Mouse (Mus musculus) intestine, embryonic 14.5 days (tissue): ENCODE results near the gene Strbp. TPM values are rescaled to one million over a fixed set of nuclear protein-coding genes. Genes with fewer than 3 reads are reported as not detected.
A peak's percentile ranks its signal among the peaks of the same experiment; 100 is the strongest.

ENCODE experiments used
- ATAC-seq: fragments of 200-750 bp; cut with Nextera tagmentation; replicated peaks from 2 replicates; pipeline ENCODE4 v1.8.0; 2017; ENCODE audit warnings: low read depth, moderate number of reproducible peaks, moderate TSS enrichment, moderate library complexity; ENCODE audit not compliant: low FRiP score, low TSS enrichment
- DNase-seq: peaks from one replicate; pipeline ENCODE4 v3.0.0-alpha.2; 2018; ENCODE audit warnings: low spot score
- H3K27ac ChIP-seq: fragments of 300-500 bp; sonication (generic); 2 replicates; pipeline ENCODE4 v1.5.1; 2014; ENCODE audit warnings: low read depth, mild to moderate bottlenecking, control low read depth
- H3K27me3 ChIP-seq: fragments of 300-500 bp; sonication (generic); replicated peaks from 2 replicates; pipeline ENCODE4 v1.6.1; 2014; ENCODE audit warnings: low read length, control low read depth; ENCODE audit not compliant: control insufficient read depth, insufficient read depth
- H3K36me3 ChIP-seq: fragments of 300-500 bp; sonication (generic); 2 replicates; pipeline ENCODE4 v1.6.1; 2014; ENCODE audit warnings: low read length, control low read depth; ENCODE audit not compliant: control insufficient read depth, insufficient read depth
- H3K4me1 ChIP-seq: fragments of 300-500 bp; sonication (generic); replicated peaks from 2 replicates; pipeline ENCODE4 v1.6.1; 2014; ENCODE audit warnings: low read length, control low read depth, mixed read lengths; ENCODE audit not compliant: control insufficient read depth, insufficient read depth
- H3K4me2 ChIP-seq: fragments of 300-500 bp; sonication (generic); 2 replicates; pipeline ENCODE4 v1.6.1; 2014; ENCODE audit warnings: low read length
- H3K4me3 ChIP-seq: fragments of 300-500 bp; sonication (generic); 2 replicates; pipeline ENCODE4 v1.5.1; 2014; ENCODE audit warnings: low read depth, low read length, control low read depth, mixed read lengths
- H3K9ac ChIP-seq: fragments of 300-500 bp; sonication (generic); 2 replicates; pipeline ENCODE4 v1.6.1; 2014; ENCODE audit warnings: mild to moderate bottlenecking, low read length
- H3K9me3 ChIP-seq: fragments of 300-500 bp; sonication (generic); 2 replicates; pipeline ENCODE4 v1.6.1; 2016; ENCODE audit warnings: low read length, control low read depth; ENCODE audit not compliant: control insufficient read depth
- WGBS: fragments of 180-500 bp; shearing (Covaris S2); extraction: QIAGEN DNeasy Blood & Tissue Kit; methylation state at CpG from one replicate; pipeline ENCODE4 v1.1.7; 2014; 5-methylcytosine and 5-hydroxymethylcytosine counted together
- polyA plus RNA-seq: library from polyadenylated mRNA; unstranded; fragments of >200 nt; fragmentation: Nextera tagmentation; extraction: Ambion mirVana; gene quantifications from 2 replicates; pipeline ENCODE4 v1.2.1, GENCODE M21; 2014

Strbp gene
- polyA plus RNA-seq, 1 experiment from 2014 or later: 47.3 TPM

- Histone ChIP-seq H3K4me2 (peak overlapping the region; percentile 40), H3K9me3 (no peaks in the 10 kb centered on the region), H3K27ac (no peak overlapping the region), H3K4me1 (peaks cover 8% of the 10 kb centered on the region), H3K9ac (no peak overlapping the region), H3K36me3 (no peaks in the 10 kb centered on the region), H3K27me3 (no peaks in the 10 kb centered on the region), H3K4me3 (no peak overlapping the region)
- peak; percentile 23; the same call in 1 of the 2 replicates for ATAC-seq
- DNase-seq: no peak
- WGBS: 56% methylated on average over 1 of the region's 1 CpGs
These were observed 32.1 kb upstream of the Strbp start for GRCm38 (mm10) chr2:37735807-37736188.

- peak; percentile 47; the same call in 1 of the 2 replicates for ATAC-seq
- Histone ChIP-seq H3K36me3 (no peaks in the 10 kb centered on the region), H3K4me3 (no peak overlapping the region), H3K9me3 (no peaks in the 10 kb centered on the region), H3K4me1 (peaks cover 8% of the 10 kb centered on the region), H3K9ac (no peak overlapping the region), H3K4me2 (peak overlapping the region; percentile 40), H3K27me3 (no peaks in the 10 kb centered on the region), H3K27ac (no peak overlapping the region)
- no peak for DNase-seq
- WGBS: 16% methylated on average over 17 of the region's 17 CpGs
These were observed 31.5 kb upstream of the Strbp start for GRCm38 (mm10) chr2:37734979-37735806.

- Histone ChIP-seq H3K9me3 (no peaks in the 10 kb centered on the region), H3K27me3 (no peaks in the 10 kb centered on the region), H3K36me3 (no peaks in the 10 kb centered on the region), H3K9ac (no peak overlapping the region), H3K27ac (no peak overlapping the region), H3K4me2 (no peak overlapping the region), H3K4me1 (peaks cover 8% of the 10 kb centered on the region), H3K4me3 (no peak overlapping the region)
- 92% methylated on average over 5 of the region's 5 CpGs for WGBS
- no peak for ATAC-seq
- no peak for DNase-seq
These were observed 27.7 kb upstream of the Strbp start for GRCm38 (mm10) chr2:37731241-37731801.

- WGBS: 63% methylated on average over 4 of the region's 4 CpGs
- no peaks in the 10 kb centered on the region for H3K36me3 ChIP-seq
- ATAC-seq: no peak
- H3K4me2 ChIP-seq: no peak overlapping the region
- H3K4me3 ChIP-seq: no peak overlapping the region
- no peaks in the 10 kb centered on the region for H3K27me3 ChIP-seq
- H3K27ac ChIP-seq: no peak overlapping the region
- no peaks in the 10 kb centered on the region for H3K4me1 ChIP-seq
- no peak for DNase-seq
- no peak overlapping the region for H3K9ac ChIP-seq
- H3K9me3 ChIP-seq: no peaks in the 10 kb centered on the region
These were observed 20.6 kb upstream of the Strbp start for GRCm38 (mm10) chr2:37724231-37724630.

GRCm38 (mm10) chr2:37723501-37724090 lies 19.9 kb upstream of the Strbp start:
- Histone ChIP-seq H3K4me2 (no peak overlapping the region), H3K27me3 (no peaks in the 10 kb centered on the region), H3K4me3 (no peak overlapping the region), H3K9ac (no peak overlapping the region), H3K9me3 (no peaks in the 10 kb centered on the region), H3K27ac (no peak overlapping the region), H3K4me1 (no peaks in the 10 kb centered on the region), H3K36me3 (no peaks in the 10 kb centered on the region)
- ATAC-seq (no peak), DNase-seq (no peak)
- 81% methylated on average over 11 of the region's 11 CpGs for WGBS

- Histone ChIP-seq H3K4me2 (no peak overlapping the region), H3K27ac (no peak overlapping the region), H3K27me3 (no peaks in the 10 kb centered on the region), H3K4me1 (no peaks in the 10 kb centered on the region), H3K36me3 (no peaks in the 10 kb centered on the region), H3K9me3 (no peaks in the 10 kb centered on the region), H3K9ac (no peak overlapping the region), H3K4me3 (no peak overlapping the region)
- no peak for ATAC-seq
- DNase-seq: no peak
- WGBS: 79% methylated on average over 14 of the region's 14 CpGs
These were observed 19.2 kb upstream of the Strbp start for GRCm38 (mm10) chr2:37722674-37723465.

GRCm38 (mm10) chr2:37716266-37716665 lies 12.6 kb upstream of the Strbp start:
- DNase-seq: no peak
- Histone ChIP-seq H3K4me2 (no peak overlapping the region), H3K27me3 (no peaks in the 10 kb centered on the region), H3K9ac (no peak overlapping the region), H3K9me3 (no peaks in the 10 kb centered on the region), H3K4me1 (no peaks in the 10 kb centered on the region), H3K4me3 (no peak overlapping the region), H3K27ac (no peak overlapping the region), H3K36me3 (no peaks in the 10 kb centered on the region)
- no peak for ATAC-seq
- WGBS: 82% methylated on average over 6 of the region's 6 CpGs

- Histone ChIP-seq H3K36me3 (no peaks in the 10 kb centered on the region), H3K27ac (no peak overlapping the region), H3K4me1 (no peaks in the 10 kb centered on the region), H3K9ac (no peak overlapping the region), H3K9me3 (no peaks in the 10 kb centered on the region), H3K4me2 (no peak overlapping the region), H3K4me3 (no peak overlapping the region), H3K27me3 (no peaks in the 10 kb centered on the region)
- ATAC-seq: no peak
- DNase-seq: no peak
- WGBS: 59% methylated on average over 3 of the region's 3 CpGs
These were observed 11.7 kb upstream of the Strbp start for GRCm38 (mm10) chr2:37715364-37715763.
